Mouse (Mus musculus) hindbrain, postnatal 0 days (tissue): ENCODE results near the gene Hdac9. TPM values are rescaled to one million over a fixed set of nuclear protein-coding genes. Genes with fewer than 3 reads are reported as not detected.

ENCODE experiments used
- ATAC-seq: fragments of 200-750 bp; cut with Nextera tagmentation; 2 replicates; pipeline ENCODE4 v1.8.0; 2017; ENCODE audit warnings: mild to moderate bottlenecking, moderate TSS enrichment, moderate library complexity
- DNase-seq: peaks from one replicate; pipeline ENCODE4 v3.0.0-alpha.2; 2015; ENCODE audit warnings: low spot score
- H3K27ac ChIP-seq: fragments of 300-500 bp; sonication (generic); 2 replicates; pipeline ENCODE4 v1.5.1; 2014; ENCODE audit warnings: mild to moderate bottlenecking
- H3K27me3 ChIP-seq: fragments of 300-500 bp; sonication (generic); 2 replicates; pipeline ENCODE4 v1.6.1; 2014; ENCODE audit warnings: low read length, mixed read lengths; ENCODE audit not compliant: insufficient read depth
- H3K36me3 ChIP-seq: fragments of 300-500 bp; sonication (generic); 2 replicates; pipeline ENCODE4 v1.6.1; 2014; ENCODE audit warnings: low read length, mixed read lengths; ENCODE audit not compliant: insufficient read depth
- H3K4me1 ChIP-seq: fragments of 300-500 bp; sonication (generic); 2 replicates; pipeline ENCODE4 v1.6.1; 2014; ENCODE audit warnings: antibody characterized with exemption, low read length, mixed read lengths; ENCODE audit not compliant: insufficient read depth
- H3K4me2 ChIP-seq: fragments of 300-500 bp; sonication (generic); 2 replicates; pipeline ENCODE4 v1.6.1; 2014; ENCODE audit warnings: low read depth, mild to moderate bottlenecking, low read length, moderate library complexity, mixed read lengths
- H3K4me3 ChIP-seq: fragments of 300-500 bp; sonication (generic); 2 replicates; pipeline ENCODE4 v1.5.1; 2014; ENCODE audit warnings: low read length
- H3K9ac ChIP-seq: fragments of 300-500 bp; sonication (generic); replicated peaks from 2 replicates; pipeline ENCODE4 v1.6.1; 2014; ENCODE audit warnings: mild to moderate bottlenecking, low read length, moderate library complexity, mixed read lengths
- H3K9me3 ChIP-seq: fragments of 300-500 bp; sonication (generic); 2 replicates; pipeline ENCODE4 v1.6.1; 2016; ENCODE audit warnings: low read length, mixed read lengths
- CTCF ChIP-seq: IDR thresholded peaks from 2 replicates; pipeline ENCODE4 v1.5.1; 2016; ENCODE audit warnings: antibody characterized with exemption, control low read depth, low read depth
- WGBS: fragments of 180-500 bp; shearing (Covaris S2); extraction: QIAGEN DNeasy Blood & Tissue Kit; methylation state at CpG from one replicate; pipeline ENCODE4 v1.1.7; 2014; 5-methylcytosine and 5-hydroxymethylcytosine counted together
- polyA plus RNA-seq: library from polyadenylated mRNA; unstranded; fragments of >200 nt; fragmentation: Nextera tagmentation; extraction: Ambion mirVana; gene quantifications from 2 replicates; pipeline ENCODE4 v1.2.1, GENCODE M21; 2015
- total RNA-seq: library from RNA; depleted of rRNA; stranded (reverse); fragments of >200 nt; gene quantifications from 2 replicates; pipeline ENCODE4 v1.2.3, GENCODE M21; 2014

The Hdac9 gene
- total and polyA plus RNA-seq, 2 experiments from 2014 or later: 12.2 to 14.8 TPM

DNA sequence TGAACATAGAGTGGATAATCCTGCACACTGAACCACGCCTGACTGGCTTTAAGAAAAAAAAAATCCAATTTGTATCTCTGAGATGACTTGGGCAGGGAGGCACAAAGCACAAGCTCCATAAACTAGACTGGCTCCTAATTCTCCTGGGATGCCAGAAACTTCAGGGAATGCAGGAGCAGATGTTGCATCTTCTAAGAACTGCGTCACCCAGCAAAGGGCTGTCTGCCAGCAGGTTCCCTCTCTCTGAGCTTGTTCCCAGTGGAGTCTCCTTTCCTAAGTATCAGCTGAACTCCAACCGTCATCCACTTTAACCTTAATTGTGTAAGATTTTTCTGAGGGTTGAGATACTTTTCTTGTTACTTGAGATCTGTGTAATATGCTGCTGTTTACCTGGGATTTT lies 140.7 kb downstream of the Hdac9 start:
- DNase-seq (peak; percentile 27), ATAC-seq (no peak)
- no peaks in the 10 kb centered on the region for H3K4me1 ChIP-seq
- no peak overlapping the region for H3K4me3 ChIP-seq
- no peaks in the 10 kb centered on the region for H3K9me3 ChIP-seq
- no peaks in the 10 kb centered on the region for H3K36me3 ChIP-seq
- no peak overlapping the region for H3K4me2 ChIP-seq
- no peak overlapping the region for H3K9ac ChIP-seq
- TF ChIP-seq CTCF: no peak
- H3K27ac ChIP-seq: no peak overlapping the region
- H3K27me3 ChIP-seq: no peaks in the 10 kb centered on the region
- 47% methylated on average over 3 of the region's 3 CpGs for WGBS

DNA sequence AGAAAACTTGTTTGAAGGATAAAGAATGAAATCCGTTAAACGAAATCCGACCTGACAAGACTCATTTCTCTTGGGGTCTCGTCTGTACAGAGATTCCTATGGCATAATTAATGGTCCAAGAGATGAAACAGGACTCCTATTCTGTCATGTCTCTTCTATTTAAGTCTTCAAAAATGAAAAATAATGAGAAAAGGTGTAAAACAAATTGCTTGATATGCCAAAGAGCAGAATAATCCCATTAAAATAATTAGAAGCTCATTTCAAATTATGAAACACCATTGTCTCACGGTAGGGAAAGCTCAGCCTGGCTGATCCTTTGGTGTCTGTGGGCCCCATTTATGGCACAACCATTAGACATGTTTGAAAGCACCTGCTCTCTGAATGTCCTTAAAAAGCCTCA lies 142.8 kb downstream of the Hdac9 start:
- DNase-seq: peak; percentile 23
- no peak for ATAC-seq
- Histone ChIP-seq H3K9ac (no peak overlapping the region), H3K4me1 (no peaks in the 10 kb centered on the region), H3K9me3 (no peaks in the 10 kb centered on the region), H3K27me3 (no peaks in the 10 kb centered on the region), H3K27ac (no peak overlapping the region), H3K36me3 (no peaks in the 10 kb centered on the region), H3K4me2 (no peak overlapping the region), H3K4me3 (no peak overlapping the region)
- no peak for TF ChIP-seq CTCF
- WGBS: 56% methylated on average over 5 of the region's 5 CpGs

DNA sequence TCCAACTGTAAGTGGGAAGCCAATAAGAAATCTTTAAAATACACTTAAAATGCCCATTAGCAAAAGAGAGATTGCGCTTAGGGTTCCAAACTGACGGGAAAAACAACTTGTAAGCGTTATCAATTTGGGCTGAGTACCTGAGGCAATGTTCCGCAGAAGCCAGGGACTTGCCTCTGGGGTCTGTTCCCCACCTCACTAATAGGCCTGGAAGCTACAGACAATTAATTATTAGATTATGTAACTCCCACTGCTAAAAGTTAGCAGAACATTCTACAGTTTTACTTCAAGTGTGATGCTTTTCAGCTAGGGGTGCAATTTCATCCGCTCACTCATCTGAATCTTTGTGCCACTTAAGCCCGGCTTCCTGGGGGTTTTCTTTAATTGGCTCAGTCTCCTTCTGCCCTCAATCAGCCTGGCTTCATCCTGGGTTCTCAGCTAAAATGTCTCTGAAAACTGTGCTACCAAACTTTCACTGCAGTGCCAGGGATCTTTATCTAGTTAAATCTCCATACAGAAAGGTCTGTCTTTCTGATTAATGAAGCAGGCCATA lies 149.6 kb downstream of the Hdac9 start:
- no peak for TF ChIP-seq CTCF
- Histone ChIP-seq H3K27me3 (no peaks in the 10 kb centered on the region), H3K36me3 (no peaks in the 10 kb centered on the region), H3K9me3 (no peaks in the 10 kb centered on the region), H3K9ac (no peak overlapping the region), H3K4me3 (no peak overlapping the region), H3K4me2 (no peak overlapping the region), H3K4me1 (no peaks in the 10 kb centered on the region), H3K27ac (no peak overlapping the region)
- 0 out of 2 replicates have a peak, but pooled peaks have one; percentile 47 for ATAC-seq
- peak; percentile 33 for DNase-seq
- WGBS: 69% methylated on average over 6 of the region's 6 CpGs

DNA sequence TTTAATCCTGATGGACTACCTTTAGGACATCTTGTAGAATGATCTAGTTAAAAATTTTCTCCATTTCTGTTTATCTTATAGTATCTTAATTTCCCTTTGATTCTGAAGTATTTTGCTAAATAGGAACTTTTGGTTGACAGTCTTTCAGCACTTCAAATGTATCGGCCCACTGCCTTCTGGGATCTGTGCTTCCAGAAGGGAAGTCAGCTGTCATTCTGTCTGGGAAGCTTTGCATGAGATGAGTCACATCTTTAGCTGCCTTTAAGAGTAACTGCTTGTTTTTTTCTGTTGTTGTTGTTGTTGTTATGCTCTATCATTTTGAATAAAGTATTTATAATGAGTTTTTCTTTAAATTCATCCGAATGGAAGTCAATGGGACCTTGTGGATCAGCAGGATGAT lies 169.6 kb downstream of the Hdac9 start:
- no peak overlapping the region for H3K27ac ChIP-seq
- 78% methylated on average over 2 of the region's 2 CpGs for WGBS

DNA sequence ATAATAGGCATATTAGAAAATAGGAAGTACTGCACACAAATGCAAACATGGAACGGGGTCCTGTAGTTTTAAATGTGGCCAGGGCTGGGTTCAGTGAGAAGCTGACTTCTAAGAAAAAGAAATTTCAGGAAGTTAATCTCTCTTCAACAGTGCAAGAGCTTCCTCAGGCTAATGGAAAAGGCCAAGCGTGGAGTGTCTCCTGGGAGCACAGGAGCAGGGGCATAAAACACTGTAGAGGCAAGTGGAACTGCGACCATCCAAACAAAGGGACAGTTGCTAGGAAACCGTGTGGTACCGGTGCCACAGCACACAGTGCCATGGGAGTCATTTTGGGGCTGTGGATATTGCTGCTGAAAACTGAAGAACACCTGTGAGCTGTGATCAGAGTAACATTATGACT lies 191.7 kb downstream of the Hdac9 start:
- H3K4me1 ChIP-seq: no peaks in the 10 kb centered on the region
- no peaks in the 10 kb centered on the region for H3K27me3 ChIP-seq
- H3K9me3 ChIP-seq: no peaks in the 10 kb centered on the region
- H3K27ac ChIP-seq: no peak overlapping the region
- no peak overlapping the region for H3K4me3 ChIP-seq
- 35% methylated on average over 5 of the region's 5 CpGs for whole genome bisulfite sequencing
- H3K4me2 ChIP-seq: no peak overlapping the region
- no peaks in the 10 kb centered on the region for H3K36me3 ChIP-seq
- peak; percentile 10 for DNase-seq
- no peak for ATAC-seq
- no peak for TF ChIP-seq CTCF
- no peak overlapping the region for H3K9ac ChIP-seq

More for the DNA sequence above, 169.6 kb downstream of the Hdac9 start:
- no peak for TF ChIP-seq CTCF
- DNase-seq: no peak
- Histone ChIP-seq H3K4me2 (no peak overlapping the region), H3K4me1 (no peaks in the 10 kb centered on the region), H3K9ac (no peak overlapping the region), H3K27me3 (no peaks in the 10 kb centered on the region), H3K9me3 (no peaks in the 10 kb centered on the region), H3K36me3 (no peaks in the 10 kb centered on the region), H3K4me3 (no peak overlapping the region)
- no peak for ATAC-seq

DNA sequence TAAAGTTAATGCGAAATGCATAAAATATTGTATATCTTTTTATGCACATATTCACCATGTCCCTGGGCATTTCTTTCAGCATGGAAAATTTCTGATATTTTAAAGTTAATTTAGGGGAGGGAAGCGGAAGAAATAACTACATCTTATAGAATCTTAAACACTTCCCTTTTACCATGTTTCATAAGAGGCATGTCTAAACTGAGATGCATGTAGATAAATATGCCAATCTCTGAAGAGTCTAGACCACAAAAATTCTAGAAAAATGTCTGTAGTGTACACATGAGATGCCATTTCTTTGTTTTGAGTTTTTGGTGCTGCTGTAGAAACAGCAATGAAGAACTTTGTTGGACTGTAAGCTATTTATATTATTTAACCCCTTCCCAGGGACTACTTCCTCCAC lies 192.6 kb downstream of the Hdac9 start:
- 95% methylated on average over 2 of the region's 2 CpGs for WGBS
- Histone ChIP-seq H3K27me3 (no peaks in the 10 kb centered on the region), H3K4me1 (no peaks in the 10 kb centered on the region), H3K4me2 (no peak overlapping the region), H3K9me3 (no peaks in the 10 kb centered on the region), H3K4me3 (no peak overlapping the region), H3K9ac (no peak overlapping the region), H3K36me3 (no peaks in the 10 kb centered on the region), H3K27ac (no peak overlapping the region)
- no peak for DNase-seq
- ATAC-seq: no peak
- TF ChIP-seq CTCF: no peak

DNA sequence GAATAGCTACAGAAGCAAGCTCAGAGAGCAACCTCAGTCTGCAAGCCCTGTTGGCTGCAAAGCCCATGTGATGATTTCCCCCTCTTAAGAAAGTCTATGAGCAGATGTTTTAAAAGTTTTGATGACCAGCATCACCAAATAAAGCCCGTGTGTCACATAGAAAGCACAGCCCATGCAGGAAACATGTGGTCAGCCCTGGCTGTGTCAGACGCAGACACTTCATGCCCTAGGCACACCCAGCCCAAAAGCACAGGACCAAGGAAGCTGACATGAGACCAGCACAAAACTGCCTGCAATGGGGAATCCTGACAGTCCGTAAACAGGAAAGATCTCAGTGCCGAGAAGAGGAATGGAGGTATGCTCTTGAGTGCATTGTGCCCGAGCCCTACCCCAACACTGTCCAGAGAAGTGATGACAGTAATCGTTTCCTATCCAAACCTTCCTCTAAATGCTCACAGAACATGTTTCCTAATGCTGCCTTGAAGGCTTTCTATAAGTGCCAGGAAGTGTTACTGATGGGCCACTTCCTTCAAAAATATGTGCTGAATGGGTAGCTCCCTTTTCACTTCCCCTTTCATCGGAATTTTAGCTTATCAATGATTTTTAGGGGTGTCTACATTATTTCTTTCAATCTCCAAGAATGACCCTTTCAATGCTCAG lies 193.9 kb downstream of the Hdac9 start:
- ATAC-seq (no peak), DNase-seq (no peak)
- Histone ChIP-seq H3K27me3 (no peaks in the 10 kb centered on the region), H3K36me3 (no peaks in the 10 kb centered on the region), H3K4me3 (no peak overlapping the region), H3K27ac (no peak overlapping the region), H3K9ac (no peak overlapping the region), H3K4me1 (no peaks in the 10 kb centered on the region), H3K4me2 (no peak overlapping the region), H3K9me3 (no peaks in the 10 kb centered on the region)
- 85% methylated on average over 7 of the region's 7 CpGs for WGBS
- no peak for TF ChIP-seq CTCF
